Mouse (Mus musculus) lung, adult 2 months (tissue): ENCODE measurements around the gene Gimap1. TPM values are rescaled to one million over a fixed set of nuclear protein-coding genes. Genes with fewer than 3 reads are reported as not detected.
A peak's percentile ranks its signal among the peaks of the same experiment; 100 is the strongest.

Experiments used
- DNase-seq: peaks from one replicate; pipeline ENCODE4 v3.0.0; 2022
- H3K4me1 ChIP-seq: fragments of 200-500 bp; 2 replicates; pipeline ENCODE4 v1.6.1; 2011; ENCODE audit warnings: low read length; ENCODE audit not compliant: control insufficient read depth, insufficient read depth
- H3K4me3 ChIP-seq: fragments of 200-500 bp; replicated peaks from 2 replicates; pipeline ENCODE3; 2011; ENCODE audit warnings: low read depth, mild to moderate bottlenecking, control low read depth, low read length; ENCODE audit errors: extremely low read depth
- CTCF ChIP-seq: fragments of 200-500 bp; IDR thresholded peaks from 2 replicates; pipeline ENCODE4 v1.5.1; 2011; ENCODE audit warnings: mild to moderate bottlenecking, low read length, control low read depth; ENCODE audit not compliant: insufficient read depth
- POLR2A ChIP-seq: fragments of 200-500 bp; IDR thresholded peaks from 2 replicates; pipeline ENCODE4 v1.6.1; 2011; ENCODE audit warnings: low read depth, mild to moderate bottlenecking, control low read depth, low read length, borderline replicate concordance; ENCODE audit errors: extremely low read depth
- WGBS: fragments of 180-500 bp; shearing (Covaris S2); methylation state at CpG from one replicate; pipeline ENCODE4 v1.1.7; 2018; 5-methylcytosine and 5-hydroxymethylcytosine counted together
- polyA plus RNA-seq: library from polyadenylated mRNA; depleted of rRNA; stranded (reverse); fragments of >200 nt; gene quantifications from 2 replicates; pipeline ENCODE4 v1.2.3, GENCODE M21; 2012

Gene Gimap1
- polyA plus RNA-seq, 1 experiment: 29.9 TPM

GRCm38 (mm10) chr6:48737053-48737452 is 1.8 kb upstream of the Gimap1 start:
- no peak overlapping the region for H3K4me3 ChIP-seq
- WGBS: 65% methylated on average over 2 of the region's 2 CpGs
- no peak for DNase-seq
- TF ChIP-seq POLR2A (no peak), CTCF (no peak)
- no peaks in the 10 kb centered on the region for H3K4me1 ChIP-seq

- no peak for DNase-seq
- H3K4me1 ChIP-seq: peaks cover 1% of the 10 kb centered on the region
- TF ChIP-seq POLR2A (no peak), CTCF (no peak)
- no peak overlapping the region for H3K4me3 ChIP-seq
- WGBS: 78% methylated on average over 5 of the region's 5 CpGs
Measured at GRCm38 (mm10) chr6:48737688-48738087, 1.2 kb upstream of the Gimap1 start.

- no peak for DNase-seq
- 39% methylated on average over 3 of the region's 3 CpGs for WGBS
- TF ChIP-seq CTCF (no peak), POLR2A (no peak)
- Histone ChIP-seq H3K4me3 (peak overlapping the region; percentile 44), H3K4me1 (peaks cover 6% of the 10 kb centered on the region)
Measured at GRCm38 (mm10) chr6:48739780-48740055, 864 bp downstream of the Gimap1 start.

GRCm38 (mm10) chr6:48740501-48741169 is 1.8 kb downstream of the Gimap1 start:
- DNase-seq: no peak
- TF ChIP-seq CTCF: no peak
- TF ChIP-seq POLR2A: no peak
- WGBS: 42% methylated on average over 3 of the region's 3 CpGs
- peak overlapping the region; percentile 58 for H3K4me3 ChIP-seq
- peaks cover 9% of the 10 kb centered on the region for H3K4me1 ChIP-seq

- Histone ChIP-seq H3K4me1 (peaks cover 9% of the 10 kb centered on the region), H3K4me3 (no peak overlapping the region)
- 10% methylated on average over 3 of the region's 3 CpGs for WGBS
- TF ChIP-seq CTCF: no peak
- TF ChIP-seq POLR2A: no peak
- DNase-seq: no peak
Measured at GRCm38 (mm10) chr6:48741273-48741672, 2.4 kb downstream of the Gimap1 start.

- no peak for TF ChIP-seq POLR2A
- no peak for TF ChIP-seq CTCF
- Histone ChIP-seq H3K4me1 (peaks cover 9% of the 10 kb centered on the region), H3K4me3 (no peak overlapping the region)
- no peak for DNase-seq
- 22% methylated on average over 9 of the region's 9 CpGs for WGBS
Measured at GRCm38 (mm10) chr6:48741711-48742206, 2.9 kb downstream of the Gimap1 start.

GRCm38 (mm10) chr6:48742422-48743351 is 3.8 kb downstream of the Gimap1 start:
- DNase-seq: no peak
- H3K4me3 ChIP-seq: no peak overlapping the region
- TF ChIP-seq CTCF: no peak
- no peak for TF ChIP-seq POLR2A
- 18% methylated on average over 52 of the region's 52 CpGs for WGBS
- H3K4me1 ChIP-seq: peaks cover 9% of the 10 kb centered on the region

GRCm38 (mm10) chr6:48745490-48745889 is 6.6 kb downstream of the Gimap1 start:
- H3K4me3 ChIP-seq: no peak overlapping the region
- WGBS: 23% methylated on average over 2 of the region's 2 CpGs
- no peak for TF ChIP-seq POLR2A
- TF ChIP-seq CTCF: no peak

GRCm38 (mm10) chr6:48745959-48746889 is 7.4 kb downstream of the Gimap1 start, which contains the start of gene Gimap5:
Gene Gimap5, plus strand, starts transcription at chr6:48746197.
- DNase-seq: peak; percentile 50
- Histone ChIP-seq H3K4me3 (peak within 1 kb of the TSS; percentile 62), H3K4me1 (peaks cover 11% of the 10 kb centered on the region)
- 23% methylated on average over 16 of the region's 16 CpGs for WGBS
- TF ChIP-seq POLR2A: peak; percentile 9; the same call in 1 of the 2 replicates
- peak; percentile 63 for TF ChIP-seq CTCF

More at GRCm38 (mm10) chr6:48745490-48745889, 6.6 kb downstream of the Gimap1 start:
- H3K4me1 ChIP-seq: peaks cover 11% of the 10 kb centered on the region
- no peak for DNase-seq
